Mouse (Mus musculus): ENCODE results near the gene Usp2.

Gene Usp2

DNA sequence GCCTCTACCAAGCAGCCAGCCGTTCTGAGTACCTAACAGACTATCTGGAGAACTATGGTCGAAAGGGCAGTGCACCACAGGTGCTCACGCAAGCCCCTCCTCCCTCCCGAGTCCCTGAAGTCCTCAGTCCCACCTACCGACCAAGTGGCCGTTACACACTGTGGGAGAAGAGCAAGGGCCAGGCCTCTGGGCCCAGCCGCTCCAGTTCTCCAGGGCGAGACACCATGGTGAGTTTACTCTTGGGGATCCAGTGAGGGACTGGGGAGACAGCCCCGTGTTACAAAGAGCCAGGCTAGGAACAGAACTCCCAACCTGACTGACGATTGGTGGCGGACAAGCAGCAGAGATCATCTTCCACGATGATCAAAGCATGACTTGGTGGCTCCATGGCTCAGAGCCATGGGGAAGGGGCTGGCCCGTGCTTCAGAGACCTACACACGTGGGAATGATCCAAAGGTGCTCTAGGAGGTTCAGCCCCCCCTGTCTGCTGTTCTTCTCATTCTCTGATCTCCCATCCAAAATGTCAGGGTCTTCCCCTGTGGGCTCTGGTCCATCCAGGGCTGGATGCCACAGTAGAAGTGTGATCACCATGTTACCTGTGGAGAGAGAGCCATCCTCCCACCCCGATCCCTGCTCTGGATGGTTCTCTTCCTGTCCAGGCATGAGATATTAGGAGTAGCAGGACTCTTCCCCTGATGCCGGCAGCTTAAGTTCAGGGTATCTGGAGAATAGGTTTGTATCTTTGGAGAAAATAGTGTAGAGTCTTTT lies 9.4 kb downstream of the Usp2 start:
- peak in 1 of 2 experiments; percentile 30 for DNase-seq

DNA sequence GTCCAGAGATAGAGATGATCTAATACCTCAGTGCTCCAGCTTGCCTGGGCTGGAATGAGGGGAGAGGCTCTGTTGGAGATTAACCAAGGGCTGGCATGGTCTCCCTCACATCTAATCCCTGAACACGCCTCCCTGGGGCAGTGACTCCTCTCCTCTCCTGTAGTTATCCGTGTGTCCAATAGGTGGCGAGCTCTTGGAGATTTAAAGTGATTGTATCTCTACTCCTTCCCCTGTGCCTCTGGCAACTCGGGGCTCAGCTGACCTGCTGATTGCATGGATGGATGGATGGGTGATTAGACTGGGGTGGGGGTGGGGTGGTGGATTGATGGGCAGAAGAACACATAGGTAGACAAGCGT lies 9.9 kb downstream of the Usp2 start:
- DNase-seq, result peak; percentile 65 to 80

DNA sequence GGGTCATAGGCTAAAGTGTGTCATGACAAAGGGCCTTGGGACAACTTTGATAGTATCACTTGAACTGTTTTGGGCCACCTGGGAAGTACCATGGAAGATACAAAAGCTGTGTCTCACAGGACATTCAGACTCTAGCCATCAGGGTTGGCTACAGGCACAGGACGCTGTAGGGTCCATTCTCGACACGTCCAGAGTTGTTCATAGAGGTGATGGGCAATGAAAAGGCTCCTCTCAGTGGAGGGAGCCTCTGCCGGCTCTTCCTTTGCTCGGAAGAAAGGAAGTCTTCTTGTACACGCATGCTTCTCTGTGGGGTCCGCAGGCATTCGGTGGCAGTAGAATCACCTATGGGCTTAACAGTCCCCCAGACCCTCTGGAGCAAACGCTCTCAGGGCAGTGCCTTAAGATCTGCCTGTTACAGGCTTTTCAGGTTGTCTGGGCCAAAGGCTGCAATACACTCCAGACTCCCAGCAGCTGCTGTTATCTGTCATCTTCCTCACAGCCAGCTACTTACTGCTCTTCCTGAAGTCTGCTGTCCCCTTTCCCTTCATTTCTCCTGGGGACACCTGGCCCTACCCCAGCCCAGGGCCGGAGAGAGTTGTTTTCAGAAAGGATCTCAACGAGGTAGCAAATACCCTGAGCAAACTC lies 10.6 kb downstream of the Usp2 start:
- peak; percentile 24 to 25 for DNase-seq

DNA sequence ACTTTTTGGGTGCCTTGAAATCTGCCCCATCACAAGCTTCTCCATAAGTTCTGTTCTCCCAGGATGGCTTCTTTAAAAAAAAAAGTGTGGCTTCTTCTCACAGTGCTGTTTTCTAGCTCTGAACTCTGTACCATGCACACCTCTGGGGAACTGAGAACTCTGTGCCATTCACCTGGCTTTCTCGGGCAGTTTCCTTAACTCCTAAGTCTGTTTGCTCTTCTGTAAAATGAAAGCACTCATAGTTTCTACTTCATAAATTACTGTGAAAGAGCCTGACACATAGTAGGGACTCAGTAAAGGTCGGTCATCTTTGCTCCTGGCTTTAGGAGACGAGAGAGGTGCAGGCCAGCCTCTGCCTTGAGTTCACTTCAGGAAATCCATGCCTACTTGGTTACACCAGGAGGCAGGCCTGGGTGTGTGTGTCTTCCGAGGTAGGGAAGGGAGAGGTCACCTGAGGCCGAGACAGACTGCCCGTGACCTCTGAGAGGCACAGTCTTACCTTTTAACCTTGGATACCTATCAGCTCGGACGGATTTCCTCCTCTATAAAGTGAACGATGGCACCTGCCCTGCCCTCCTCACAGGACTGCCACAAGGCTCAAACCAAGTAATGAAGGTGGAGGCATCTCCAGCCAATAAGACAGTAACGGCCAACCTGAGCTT lies 11.4 kb downstream of the Usp2 start:
- DNase-seq, result no peak

DNA sequence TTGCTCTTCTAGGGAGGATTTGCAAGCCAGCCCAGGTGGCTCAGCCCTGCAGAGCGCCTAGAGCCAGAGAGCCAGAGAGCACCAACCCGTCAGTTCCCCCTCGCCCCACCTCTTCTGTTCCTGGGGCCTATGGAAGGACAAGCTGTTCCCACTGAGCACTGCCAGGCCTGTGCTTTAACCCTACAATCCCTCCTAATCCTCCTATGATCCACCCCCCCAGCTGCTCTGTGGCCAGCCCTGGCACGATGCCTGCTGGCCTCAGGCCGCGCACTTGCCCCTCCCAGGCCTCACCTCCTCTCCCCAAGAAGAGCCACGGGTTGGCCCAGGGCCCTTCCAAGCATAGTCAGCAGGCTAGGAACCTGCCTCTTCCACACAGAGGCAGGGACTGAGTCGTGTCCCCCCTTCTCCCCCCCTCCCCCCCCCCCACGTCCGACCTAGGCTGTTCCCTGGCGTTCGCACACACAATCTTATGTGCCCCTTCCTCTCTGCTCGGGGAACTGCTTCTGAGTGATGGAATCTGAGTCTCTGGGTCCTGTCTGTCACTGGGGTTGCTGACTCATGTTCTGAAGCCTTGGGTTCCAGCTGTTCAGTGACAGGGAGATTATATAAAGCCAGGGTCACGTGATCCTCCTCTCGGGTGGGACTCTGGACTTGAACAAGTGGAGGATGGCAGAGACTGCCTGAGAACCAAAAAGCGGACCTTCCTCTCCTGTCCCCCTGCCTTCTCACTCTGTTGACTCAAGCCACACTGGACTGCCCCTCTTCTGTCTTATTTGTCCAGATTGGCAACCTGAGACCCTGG lies 12.3 kb downstream of the Usp2 start:
- peak; percentile 94 to 95 for DNase-seq

DNA sequence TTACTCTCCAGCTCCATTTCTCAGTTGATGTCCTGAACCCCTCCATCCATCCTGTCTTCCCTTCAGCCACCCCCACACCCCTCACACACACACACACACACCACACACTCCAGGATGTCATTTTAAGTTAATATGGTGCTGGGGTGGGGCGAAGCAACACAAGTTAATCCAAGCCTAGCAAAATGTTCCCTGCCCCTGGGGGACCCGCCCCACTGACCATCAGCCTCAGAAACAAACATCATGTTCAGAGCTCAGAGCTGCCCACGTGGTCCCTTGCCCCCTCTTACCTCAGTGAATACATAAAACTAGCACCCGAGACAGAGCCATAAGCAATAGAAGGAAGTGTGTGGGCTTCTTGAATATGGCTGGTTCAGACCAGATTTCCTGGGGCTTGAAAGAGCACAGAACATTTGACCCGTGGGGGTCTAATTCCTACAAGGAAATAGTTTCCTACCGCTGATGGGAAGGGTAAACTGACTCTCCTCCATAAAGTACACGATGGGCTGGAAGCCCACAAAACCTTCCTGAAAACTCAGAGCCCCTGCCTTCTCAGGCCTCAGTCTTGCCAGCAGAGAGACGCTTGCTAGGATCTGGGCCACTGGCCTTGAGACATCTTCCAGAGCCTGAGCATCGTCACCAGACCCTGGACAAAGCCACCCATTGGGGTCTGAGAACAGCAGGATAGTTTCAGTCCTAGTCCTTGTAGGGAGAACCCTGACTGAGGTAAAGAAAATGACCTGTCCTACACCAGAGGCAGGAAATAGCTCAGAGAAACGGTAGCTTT lies 13.4 kb downstream of the Usp2 start:
- DNase-seq, result peak; percentile 20 to 21

DNA sequence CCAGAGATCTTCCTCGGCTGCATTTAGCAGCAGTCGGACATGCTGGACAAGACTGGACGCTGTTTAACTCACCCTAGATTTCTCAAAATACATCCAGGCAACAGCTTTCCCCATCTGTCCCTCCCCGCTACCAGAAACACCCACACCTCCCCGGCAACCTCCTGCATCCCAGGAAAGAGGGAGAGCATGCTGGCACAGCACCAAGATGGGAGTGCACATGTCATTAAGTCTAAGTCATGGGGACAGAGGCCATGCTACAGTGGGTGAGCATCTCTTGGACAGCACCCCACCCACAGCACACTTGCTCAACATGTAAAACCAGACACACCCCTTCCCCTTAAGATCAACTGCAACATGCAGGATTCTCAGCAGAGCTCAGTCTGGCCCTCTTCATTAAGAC lies 14.1 kb downstream of the Usp2 start:
- DNase-seq, result peak; percentile 20 to 47

DNA sequence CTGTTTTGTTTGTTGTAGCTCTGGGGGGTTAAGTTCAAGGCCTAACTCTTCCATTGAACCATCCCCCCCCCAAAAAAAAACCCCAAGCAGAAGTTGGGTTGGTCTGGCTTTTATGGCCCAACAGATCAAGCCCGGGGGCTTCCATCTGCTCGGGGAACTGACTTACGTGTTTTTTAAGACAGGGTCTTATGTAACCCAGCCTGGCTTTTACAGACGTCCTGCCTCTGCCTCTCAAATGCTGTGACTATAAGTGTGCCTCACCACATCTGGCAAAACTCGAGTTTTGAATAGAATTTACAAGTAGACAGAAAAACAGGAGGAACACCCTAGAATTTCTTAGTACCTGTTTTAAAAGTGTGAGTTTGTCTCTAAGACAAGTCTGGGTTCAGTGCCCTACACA lies 14.8 kb downstream of the Usp2 start:
- DNase-seq, result no peak

DNA sequence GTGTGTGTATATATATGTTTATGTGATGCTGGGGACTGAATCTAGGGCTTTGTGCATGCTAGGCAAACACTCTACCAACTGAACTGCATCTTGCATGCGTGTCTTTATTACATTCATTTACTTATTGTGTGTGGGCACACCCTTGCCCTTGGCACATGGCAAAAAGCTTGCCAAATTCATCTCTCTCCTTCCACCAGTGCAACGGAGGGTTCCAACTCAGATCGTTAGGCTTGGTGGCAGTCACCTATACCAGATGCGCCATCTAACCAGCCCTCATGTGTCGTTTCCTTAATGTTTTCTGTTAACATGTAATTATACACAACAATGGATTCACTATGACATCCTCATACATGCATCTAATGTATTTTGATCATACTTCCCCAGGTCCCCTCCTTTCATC lies 15.4 kb downstream of the Usp2 start:
- DNase-seq, result peak in 1 of 2 experiments; percentile 1

DNA sequence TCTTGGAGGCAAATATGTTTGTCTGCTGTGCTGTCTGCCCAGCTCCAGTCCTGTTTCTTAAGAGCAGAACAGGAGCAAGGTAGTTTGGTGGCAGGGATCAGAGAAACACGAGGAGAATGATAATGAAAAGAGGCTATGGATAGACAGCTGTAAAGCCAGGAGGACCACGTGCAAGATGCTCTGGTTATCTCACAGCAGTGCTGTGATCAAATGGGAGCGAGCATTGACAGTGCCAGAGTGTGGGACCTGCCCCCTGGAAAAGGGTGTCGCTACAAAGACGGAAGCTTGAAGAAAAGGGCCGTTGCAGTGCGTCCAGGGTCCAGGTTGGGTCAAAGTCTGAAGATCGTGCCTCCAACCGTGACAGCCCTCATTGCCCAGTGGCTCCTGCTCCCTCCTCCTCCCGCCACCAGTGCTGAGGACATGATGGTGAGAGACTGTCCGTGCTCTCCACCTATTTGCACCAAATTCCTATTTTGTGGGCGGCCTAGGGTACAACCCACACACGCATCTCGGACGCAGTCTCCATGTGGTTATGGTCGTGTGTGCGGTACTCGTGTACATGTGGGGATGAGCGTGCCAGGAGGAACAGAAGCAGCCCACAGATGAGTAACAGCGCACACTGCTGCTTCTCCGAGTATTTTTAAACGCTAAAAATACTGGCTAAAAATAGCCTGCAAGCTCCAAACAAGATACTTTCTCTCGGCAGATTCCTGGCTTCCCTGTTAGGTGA lies 16.7 kb downstream of the Usp2 start:
- peak; percentile 53 to 57 for DNase-seq

DNA sequence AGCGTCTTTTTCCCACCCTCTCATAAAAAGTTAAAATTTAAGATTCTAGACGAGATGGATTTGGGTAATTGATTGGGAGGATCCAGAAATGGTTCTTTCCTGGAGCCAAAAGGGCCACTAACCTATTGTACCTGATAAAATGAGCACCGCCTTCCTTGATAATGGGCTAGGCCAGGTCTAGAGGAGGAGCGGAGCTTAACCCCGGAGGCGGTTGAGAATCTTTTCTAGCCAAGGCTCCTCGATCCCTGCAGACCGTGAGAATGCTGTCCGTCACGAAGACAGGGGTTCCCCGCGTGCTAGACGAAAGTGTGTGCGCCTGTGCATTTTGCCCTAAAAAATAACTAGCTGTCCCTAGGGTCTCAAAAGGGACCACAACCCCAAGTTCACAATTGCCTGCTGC lies 17.4 kb downstream of the Usp2 start:
- no peak for DNase-seq

DNA sequence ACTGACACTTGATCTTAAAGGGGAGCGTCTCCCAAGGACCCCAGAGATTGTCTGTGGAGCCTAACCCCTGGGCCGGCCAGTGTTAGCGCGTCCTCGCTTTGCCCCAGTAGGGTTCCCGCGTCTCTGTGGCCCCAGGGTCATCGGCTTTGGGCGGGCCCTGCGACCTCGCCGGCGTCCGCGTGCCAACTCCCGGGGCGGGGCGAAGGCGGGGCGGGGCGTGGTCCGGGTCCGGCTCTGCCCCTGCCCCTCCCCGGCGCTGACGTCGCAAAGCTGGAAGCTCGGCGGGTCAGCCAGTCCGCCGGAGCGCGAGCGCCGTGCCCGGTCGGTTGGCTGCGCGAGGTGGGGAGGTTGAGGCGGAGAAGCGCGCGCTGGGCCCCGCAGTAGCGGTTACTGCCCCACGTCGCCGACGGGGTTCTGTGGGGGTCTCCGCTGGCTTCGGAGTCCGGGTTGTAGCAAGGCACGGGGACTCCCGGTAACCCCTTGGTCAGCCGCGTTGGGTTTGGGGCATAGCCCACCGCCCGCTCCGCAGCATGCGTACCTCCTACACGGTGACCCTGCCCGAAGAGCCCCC lies 17.9 kb downstream of the Usp2 start:
- peak; percentile 98 to 99 for DNase-seq

DNA sequence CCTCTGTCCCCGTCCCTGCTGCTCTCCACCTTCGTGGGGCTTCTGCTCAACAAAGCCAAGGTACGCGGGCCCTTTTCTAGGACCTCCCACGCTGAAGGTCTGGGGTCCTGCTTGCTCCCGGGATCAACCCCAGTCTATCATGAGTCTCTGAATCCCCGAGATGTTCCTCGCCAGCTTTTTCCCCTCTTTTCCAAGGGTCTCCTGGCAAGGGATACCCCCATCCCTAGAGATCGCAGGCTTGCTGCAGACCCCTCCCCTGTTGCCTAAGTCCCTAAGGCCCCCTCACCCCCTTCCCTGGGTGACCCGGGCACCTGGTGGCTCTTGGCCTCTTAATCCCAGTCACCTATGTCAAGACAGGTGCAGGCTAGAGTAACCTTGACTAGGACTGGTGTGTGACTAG lies 18.5 kb downstream of the Usp2 start:
- DNase-seq, result peak; percentile 49 to 56

DNA sequence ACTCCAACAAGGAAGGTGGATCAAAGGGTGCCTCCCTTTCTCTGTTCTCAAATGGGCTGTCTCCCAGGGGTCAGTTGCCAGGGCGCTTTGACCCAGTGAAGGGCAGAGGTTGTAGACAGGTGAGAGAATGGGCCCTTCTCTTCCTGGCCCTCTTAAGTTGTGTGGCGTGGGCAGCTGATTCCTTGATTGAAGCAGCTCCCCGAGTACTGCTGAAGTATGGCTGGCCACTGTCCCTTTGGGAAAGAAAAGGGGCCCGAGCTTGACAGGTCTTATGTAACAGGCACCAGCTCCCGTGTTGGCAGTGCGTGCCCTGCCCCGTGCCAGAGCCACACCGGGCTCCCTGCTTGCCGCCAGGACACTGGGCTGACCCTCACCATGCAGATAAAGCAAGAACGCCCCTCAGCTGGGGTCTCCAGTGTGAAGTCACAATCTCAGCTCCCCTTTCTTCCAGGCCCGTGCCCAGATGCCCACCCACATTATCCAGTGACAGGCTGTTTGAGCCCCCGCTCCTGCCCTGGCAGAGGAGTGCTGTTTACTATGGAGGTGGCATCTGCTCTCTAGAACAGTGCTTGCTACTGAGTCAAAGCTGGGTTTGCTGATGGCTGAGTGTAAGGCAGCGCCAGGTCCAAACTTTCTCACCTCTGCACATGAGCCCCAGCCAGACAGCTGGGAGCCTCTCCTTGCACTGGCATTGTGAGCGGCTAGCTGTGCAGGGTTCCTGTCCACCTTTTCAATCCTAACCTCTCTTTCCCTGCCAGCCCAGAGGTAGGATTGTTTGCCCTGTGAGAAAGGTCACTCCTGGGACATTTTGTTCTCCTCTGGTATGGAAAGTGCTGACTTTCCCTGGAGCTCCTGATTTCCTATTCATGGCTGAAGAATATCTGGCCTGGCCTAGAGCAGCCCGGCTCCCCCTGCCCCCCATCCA lies 19.2 kb downstream of the Usp2 start:
- DNase-seq, result peak; percentile 93 to 96

DNA sequence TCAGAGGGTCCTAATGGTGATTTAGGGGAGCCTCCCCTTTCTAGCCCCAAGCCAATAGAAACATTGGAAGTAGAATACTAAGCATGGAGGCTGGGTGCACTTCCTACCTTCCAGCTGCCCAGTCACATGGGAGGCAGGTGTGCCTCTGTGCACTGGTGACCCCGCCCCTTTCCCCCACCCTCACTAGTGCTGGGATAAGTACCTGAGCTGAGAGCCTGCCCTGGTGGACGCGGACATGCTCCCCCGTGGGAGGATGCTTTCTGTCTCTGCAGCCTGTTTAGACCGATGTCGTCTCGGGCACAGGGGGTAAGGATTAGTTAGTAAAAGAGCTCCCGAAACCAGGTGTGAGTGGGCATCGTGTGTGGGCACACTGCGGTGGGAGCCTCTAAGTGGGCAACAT lies 20.1 kb downstream of the Usp2 start:
- peak; percentile 36 to 50 for DNase-seq

DNA sequence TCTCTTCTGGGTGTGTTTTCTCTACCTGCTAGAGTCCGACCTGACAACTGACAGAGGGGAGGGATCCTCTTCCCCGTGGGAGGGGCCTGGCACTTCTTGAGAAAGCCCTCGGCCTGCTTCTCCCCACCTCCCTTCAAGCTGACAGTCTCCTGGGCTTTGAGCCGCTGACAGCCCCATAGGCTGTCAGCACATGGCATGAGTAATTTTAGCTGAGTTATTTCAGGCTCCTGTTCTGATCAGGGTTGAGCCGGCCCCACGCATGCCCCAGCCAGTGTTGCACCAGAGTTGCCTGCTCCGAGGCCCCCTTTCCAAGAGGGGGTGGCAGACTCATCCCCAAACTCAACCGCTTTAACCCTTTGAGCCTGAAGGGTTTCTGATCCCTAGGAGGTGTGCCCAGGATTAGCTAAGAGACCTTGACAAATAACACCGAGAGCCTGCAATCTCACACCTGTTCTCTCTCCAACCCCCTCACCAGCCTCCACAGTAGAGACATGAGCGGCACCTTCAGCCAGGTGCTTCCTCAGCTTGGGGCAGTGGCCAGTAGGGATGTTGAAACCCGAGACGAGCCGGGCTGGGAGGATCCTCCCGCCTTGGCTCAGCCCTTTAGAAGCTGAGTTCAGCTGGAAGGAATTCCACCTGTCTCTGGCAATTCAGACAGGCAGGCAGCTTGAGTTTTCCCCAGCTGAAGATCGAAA lies 21.1 kb downstream of the Usp2 start:
- peak; percentile 60 to 68 for DNase-seq

DNA sequence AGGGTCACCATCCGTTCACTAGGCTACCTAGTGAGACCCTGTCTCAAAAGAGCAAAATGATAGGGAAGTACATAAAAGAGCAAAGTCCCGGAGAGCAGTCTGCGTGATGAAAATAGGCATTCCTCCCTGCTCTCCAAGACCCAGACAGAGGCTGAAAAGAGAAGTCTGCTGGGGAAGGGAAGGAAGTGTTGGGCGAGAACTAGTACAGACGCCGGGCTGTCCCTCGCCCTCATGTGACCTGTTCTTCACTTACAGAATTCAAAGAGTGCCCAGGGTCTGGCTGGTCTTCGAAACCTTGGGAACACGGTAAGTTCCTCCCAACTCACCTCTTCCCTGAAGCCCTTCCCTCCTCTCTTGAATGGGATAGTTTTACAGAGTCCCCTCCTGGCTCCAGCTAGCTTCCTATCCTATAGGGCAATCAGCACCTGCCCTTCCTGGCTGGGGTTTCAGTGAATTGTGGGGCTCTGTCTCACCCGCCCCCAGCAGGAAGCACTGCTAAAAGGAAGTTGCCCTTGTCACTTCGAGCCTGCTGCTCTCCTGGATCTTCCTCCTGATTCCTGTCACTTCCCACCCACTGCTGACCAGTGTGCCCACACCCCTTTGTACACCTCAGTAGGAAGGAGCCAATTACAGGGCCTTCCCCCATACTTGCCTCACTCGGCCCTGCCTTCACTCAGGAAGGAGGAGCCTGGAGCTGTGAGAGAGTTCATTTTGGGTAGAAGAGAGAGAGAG lies 22.2 kb downstream of the Usp2 start:
- DNase-seq, result peak in 1 of 2 experiments; percentile 11

DNA sequence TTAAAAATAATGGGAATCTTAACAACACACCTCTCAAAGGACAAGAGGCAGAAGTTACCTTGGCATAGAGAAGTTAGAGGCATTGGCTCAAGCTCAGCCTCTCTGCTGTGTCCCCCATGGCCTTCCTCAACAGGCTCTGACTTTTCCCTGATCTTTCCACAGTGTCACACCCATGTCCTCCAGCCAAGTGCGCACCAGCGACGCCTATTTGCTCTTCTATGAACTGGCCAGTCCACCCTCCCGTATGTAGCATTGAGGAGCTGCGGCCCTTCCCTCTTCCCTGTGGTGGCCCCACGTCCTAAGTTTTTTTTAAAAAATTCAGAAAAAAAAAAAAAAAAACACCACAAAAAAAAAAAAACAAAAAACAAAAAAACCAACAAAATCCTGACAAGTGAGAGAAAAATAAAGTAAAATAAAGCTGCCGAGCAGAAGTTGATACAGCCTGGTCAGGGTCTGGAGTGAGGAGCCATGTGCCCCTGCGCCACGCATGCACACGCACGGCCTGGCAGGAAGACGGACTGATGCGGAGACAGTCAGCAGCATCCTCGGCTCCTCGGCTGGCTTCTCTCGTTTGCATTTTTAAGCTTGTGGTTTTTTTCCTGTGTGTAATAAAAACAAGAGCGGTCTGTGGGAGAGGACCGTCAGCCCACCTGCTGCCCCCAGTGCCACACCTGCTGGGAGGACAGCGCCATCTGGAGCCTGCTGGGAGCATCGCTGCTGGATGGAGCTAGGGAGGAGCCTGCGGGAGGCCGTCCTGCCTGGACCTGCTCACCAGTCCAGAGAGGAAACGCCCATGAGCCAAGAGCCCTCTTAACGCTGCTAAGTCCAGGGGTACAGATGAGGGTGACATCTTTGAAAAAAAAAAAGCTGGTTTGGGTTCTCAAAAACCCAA lies 27.0 kb downstream of the Usp2 start:
- peak; percentile 88 to 92 for DNase-seq

Measured in cerebellum, postnatal 25 days (tissue).